Mouse (Mus musculus) CH12.LX (cell line): ENCODE data around the gene Lzts2.

Experiments used
- CTCF ChIP-seq, 2 experiments: IDR thresholded peaks in 1 of 2; conservative IDR thresholded peaks in 1 of 2; 2 replicates each; pipeline ENCODE4 v1.5.1; 2011 to 2012; ENCODE audit warnings: low read depth in 2 of 2, low read length in 2 of 2, improper control_type of control experiment in 1 of 2, inconsistent platforms in 1 of 2, mild to moderate bottlenecking in 1 of 2, moderate library complexity in 1 of 2
- MYC ChIP-seq: IDR thresholded peaks from 2 replicates; pipeline ENCODE4 v1.6.1; 2011; ENCODE audit warnings: low read depth, mild to moderate bottlenecking, improper control_type of control experiment, low read length
- POLR2A ChIP-seq: IDR thresholded peaks from 2 replicates; pipeline ENCODE4 v1.6.1; 2011; ENCODE audit warnings: low read depth, mild to moderate bottlenecking, improper control_type of control experiment, low read length
- USF2 ChIP-seq: conservative IDR thresholded peaks from 2 replicates; pipeline ENCODE4 v1.6.1; 2011; ENCODE audit warnings: low read depth, low read length, improper control_type of control experiment

DNA sequence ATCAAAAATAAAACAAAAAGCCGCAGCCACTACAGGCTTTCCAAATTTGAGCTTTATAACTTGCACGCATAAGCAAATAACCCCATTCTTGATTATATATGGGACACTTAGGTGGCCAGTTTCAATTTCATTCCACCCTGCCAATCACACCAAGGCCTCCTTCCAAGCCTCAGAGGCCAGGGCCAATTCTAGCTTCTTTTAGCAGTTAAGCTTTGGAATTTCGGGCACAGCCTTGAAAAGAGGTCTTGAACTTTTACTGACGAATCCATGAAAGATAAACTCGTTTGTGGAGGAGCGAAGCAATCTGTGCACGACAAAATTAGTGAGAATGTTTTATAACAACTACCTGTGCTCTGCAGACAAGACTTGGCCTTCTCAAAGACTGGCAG is 43.5 kb downstream of the Lzts2 start:
- TF ChIP-seq USF2 (no peak), POLR2A (no peak), CTCF (conservative IDR thresholded peaks at IDR 0.05 in 1 of 2, IDR thresholded peaks at IDR 0.05 in 1 of 2; ENCODE audit: low read depth in 2 of 2, low read length in 2 of 2) (no peak), MYC (no peak)
